Mouse (Mus musculus) kidney, adult 11 months (tissue): ENCODE measurements around the gene Timd2.
A peak's percentile ranks its signal among the peaks of the same experiment; 100 is the strongest.
"Not testable (repeated sequence)": the region's sequence is repeated elsewhere in the genome, so short reads cannot be mapped to it uniquely, and the experiment has no call there.

ENCODE experiments used
- DNase-seq: peaks from one replicate; pipeline ENCODE4 v3.0.0; 2022

Gene Timd2

GRCm38 (mm10) chr11:46663215-46663614 is 43.6 kb downstream of the Timd2 start:
- DNase-seq = no peak

GRCm38 (mm10) chr11:46652476-46652875 is 54.4 kb downstream of the Timd2 start:
- DNase-seq = no peak

GRCm38 (mm10) chr11:46649655-46650054 is 57.2 kb downstream of the Timd2 start:
- DNase-seq = not testable (repeated sequence)

- no peak for DNase-seq
These were observed 62.0 kb downstream of the Timd2 start for GRCm38 (mm10) chr11:46644824-46645223.

- DNase-seq = no peak
These were observed 70.3 kb downstream of the Timd2 start for GRCm38 (mm10) chr11:46636568-46636967.

- DNase-seq = not testable (repeated sequence)
These were observed 71.3 kb downstream of the Timd2 start for GRCm38 (mm10) chr11:46635516-46635915.

GRCm38 (mm10) chr11:46631635-46632034 is 75.2 kb downstream of the Timd2 start:
- peak; percentile 6 for DNase-seq

GRCm38 (mm10) chr11:46629211-46629795 is 77.6 kb downstream of the Timd2 start, which contains the start of gene Dppa1:
Dppa1 (minus strand) TSS chr11:46629261.
- no peak for DNase-seq

- no peak for DNase-seq
These were observed 86.3 kb downstream of the Timd2 start for GRCm38 (mm10) chr11:46620414-46621168.

- DNase-seq = no peak
These were observed 86.9 kb downstream of the Timd2 start for GRCm38 (mm10) chr11:46619929-46620328.
